Mouse (Mus musculus) testis, postnatal 14 days (tissue): ENCODE data around the gene Aknad1.

ENCODE experiments used
- DNase-seq: peaks from one replicate; pipeline ENCODE4 v3.0.0; 2021; ENCODE audit warnings: low spot score

Gene Aknad1

GRCm38 (mm10) chr3:108787754-108788454 is 48.4 kb downstream of the Aknad1 start:
- DNase-seq, result no peak

- DNase-seq, result no peak
Measured at GRCm38 (mm10) chr3:108788455-108788794, 49.0 kb downstream of the Aknad1 start.

- DNase-seq, result no peak
Measured at GRCm38 (mm10) chr3:108789299-108789698, 49.8 kb downstream of the Aknad1 start.

GRCm38 (mm10) chr3:108790499-108790898 is 51.0 kb downstream of the Aknad1 start:
- DNase-seq, result no peak

GRCm38 (mm10) chr3:108791054-108791706 is 51.7 kb downstream of the Aknad1 start:
- no peak for DNase-seq

- DNase-seq, result no peak
Measured at GRCm38 (mm10) chr3:108792420-108792819, 53.0 kb downstream of the Aknad1 start.

GRCm38 (mm10) chr3:108794780-108795179 is 55.3 kb downstream of the Aknad1 start:
- no peak for DNase-seq

- DNase-seq, result no peak
Measured at GRCm38 (mm10) chr3:108795554-108796299, 56.3 kb downstream of the Aknad1 start.

- DNase-seq, result no peak
Measured at GRCm38 (mm10) chr3:108796386-108796785, 56.9 kb downstream of the Aknad1 start.

- DNase-seq, result no peak
Measured at GRCm38 (mm10) chr3:108797723-108798122, 58.3 kb downstream of the Aknad1 start.

- DNase-seq, result no peak
Measured at GRCm38 (mm10) chr3:108798375-108798774, 58.9 kb downstream of the Aknad1 start.

- no peak for DNase-seq
Measured at GRCm38 (mm10) chr3:108805622-108806021, 66.2 kb downstream of the Aknad1 start.

GRCm38 (mm10) chr3:108810747-108811263 is 71.3 kb downstream of the Aknad1 start:
- no peak for DNase-seq

- no peak for DNase-seq
Measured at GRCm38 (mm10) chr3:108815631-108816030, 76.2 kb downstream of the Aknad1 start.

GRCm38 (mm10) chr3:108830493-108830892 is 91.0 kb downstream of the Aknad1 start:
- DNase-seq, result no peak

GRCm38 (mm10) chr3:108831750-108832149 is 92.3 kb downstream of the Aknad1 start:
- DNase-seq, result no peak
